Mouse (Mus musculus): ENCODE results near the gene Gm21972. TPM values are rescaled to one million over a fixed set of nuclear protein-coding genes. Genes with fewer than 3 reads are reported as not detected.

Gm21972 gene
- 1 to 10 TPM in 1 of 2 experiments, under 1 TPM in 1; 0.42 to 1.1 TPM for total RNA-seq (2021)
- long read RNA-seq, experiment 1 = 0 reads
- long read RNA-seq, experiment 2 = 0 reads

DNA sequence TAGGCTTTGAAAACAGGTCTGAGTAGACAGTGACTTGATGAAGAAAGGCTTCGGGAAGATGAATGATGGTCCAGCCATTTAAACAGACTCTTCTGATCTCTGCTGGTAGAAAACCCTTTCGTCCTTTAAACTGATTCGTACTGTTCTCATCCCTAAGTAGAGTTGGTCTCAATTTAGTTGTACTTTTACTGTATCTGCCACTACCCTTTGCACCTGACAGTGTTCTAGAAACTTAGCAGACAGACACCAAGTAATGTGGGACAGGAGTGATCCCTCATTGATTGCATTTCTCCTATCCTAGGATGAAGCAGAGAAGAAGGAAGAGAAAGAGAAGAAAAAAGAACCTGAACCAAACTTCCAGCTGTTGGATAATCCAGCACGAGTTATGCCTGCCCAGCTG is at the start of gene Gm21972:
Gm21972 (plus strand) TSS at position 301 of the 400 bp plus-strand sequence.
- DNase-seq = no peak

DNA sequence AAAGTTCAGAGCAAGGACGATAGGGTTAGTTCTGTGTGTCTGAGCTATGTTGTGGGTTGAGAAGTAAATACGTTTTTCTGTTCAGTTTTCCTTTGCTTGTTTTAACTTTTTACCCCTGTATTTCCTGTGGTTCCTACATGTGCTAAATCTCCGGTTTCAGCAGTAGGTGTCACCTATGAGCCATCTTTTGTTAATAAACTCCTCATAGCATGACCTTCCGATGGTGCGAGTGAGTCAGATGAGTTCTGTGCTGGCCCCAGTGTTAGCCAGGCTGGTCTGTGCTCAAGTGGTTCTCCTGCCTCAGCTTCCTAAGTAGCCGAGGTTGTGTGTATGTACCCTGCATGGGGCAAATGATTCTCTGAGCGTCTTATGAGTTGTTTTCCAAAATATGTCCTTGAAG is 39.0 kb upstream of the Gm21972 start:
- no peak for DNase-seq

DNA sequence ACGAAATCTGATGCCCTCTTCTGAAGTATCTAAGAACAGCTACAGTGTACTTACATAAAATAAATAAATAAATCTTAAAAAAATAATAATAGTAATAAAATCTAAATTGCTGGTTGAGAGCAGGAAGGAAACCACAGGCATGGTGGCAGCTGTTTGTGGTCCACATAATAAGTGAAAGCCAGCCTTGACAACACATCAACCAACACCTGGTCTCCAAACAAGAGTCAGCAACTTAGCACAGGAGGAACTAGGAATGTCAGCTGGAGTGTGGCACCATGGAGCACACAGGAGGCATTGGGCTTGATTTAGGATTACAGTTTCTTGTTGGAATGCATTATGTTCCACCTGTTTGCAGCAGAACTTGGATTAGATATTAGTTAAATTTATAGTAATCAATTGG is 28.4 kb upstream of the Gm21972 start:
- DNase-seq = no peak

DNA sequence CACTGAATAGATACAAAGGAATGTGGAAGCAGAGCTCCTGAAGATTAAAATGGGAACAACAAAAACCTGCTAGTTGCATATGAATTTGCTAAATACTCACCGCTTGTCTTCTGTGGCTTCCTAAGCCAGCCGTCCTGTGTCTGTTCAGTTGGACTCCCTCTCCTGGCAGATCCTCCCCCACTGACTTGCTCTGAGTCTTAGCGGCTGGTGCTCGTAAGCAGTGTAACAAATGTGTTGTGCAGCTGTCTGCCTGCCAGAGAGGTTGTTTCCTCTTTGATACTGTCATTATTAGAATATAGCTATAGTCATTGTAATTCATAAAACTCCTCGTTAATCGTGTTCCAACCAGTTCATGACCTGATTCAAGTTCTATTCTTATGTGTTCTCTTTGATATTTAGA is 21.7 kb upstream of the Gm21972 start, which contains the start of gene Htr2b:
Htr2b (minus strand) TSS at position 192 of the 400 bp plus-strand sequence.
- DNase-seq = peak; percentile 29

DNA sequence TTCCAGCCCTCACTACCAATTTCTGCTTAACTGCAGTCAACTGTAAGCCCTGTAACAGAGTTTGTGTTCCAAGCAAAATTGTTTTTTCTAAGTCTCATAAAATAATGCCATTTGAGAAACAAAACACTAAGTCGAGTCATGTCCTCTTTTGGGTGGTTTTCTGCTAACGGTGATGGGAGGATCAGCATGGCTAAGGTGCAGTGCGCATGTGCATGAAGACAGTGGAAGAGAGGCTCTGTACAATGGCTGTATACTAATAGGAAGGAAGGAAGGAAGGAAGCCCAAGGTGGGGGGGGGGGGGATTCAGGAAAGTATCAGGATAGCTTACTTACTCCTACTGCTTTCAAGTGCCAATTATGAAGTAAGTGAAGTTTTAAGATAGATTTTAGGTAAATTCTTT is 19.3 kb upstream of the Gm21972 start:
- DNase-seq = no peak

DNA sequence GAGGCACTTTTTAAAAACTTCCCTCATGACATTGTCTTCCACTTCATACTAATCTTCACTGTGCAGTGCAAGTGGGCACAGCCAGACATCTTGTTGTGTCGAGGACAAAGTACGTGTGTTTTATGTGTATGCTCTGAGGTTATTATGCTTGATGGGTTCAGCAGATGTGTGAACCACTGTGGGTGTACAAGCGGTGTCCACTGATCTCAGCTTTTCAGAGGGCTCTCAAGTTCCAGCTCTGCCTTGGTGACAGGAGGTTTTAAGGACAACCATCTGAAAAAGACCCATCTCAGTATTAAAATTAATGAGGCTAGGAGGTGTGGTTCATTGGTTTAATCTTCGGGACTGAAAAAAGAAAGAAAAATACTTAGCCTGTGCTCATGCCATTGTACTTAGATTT is 13.9 kb upstream of the Gm21972 start:
- no peak for DNase-seq

DNA sequence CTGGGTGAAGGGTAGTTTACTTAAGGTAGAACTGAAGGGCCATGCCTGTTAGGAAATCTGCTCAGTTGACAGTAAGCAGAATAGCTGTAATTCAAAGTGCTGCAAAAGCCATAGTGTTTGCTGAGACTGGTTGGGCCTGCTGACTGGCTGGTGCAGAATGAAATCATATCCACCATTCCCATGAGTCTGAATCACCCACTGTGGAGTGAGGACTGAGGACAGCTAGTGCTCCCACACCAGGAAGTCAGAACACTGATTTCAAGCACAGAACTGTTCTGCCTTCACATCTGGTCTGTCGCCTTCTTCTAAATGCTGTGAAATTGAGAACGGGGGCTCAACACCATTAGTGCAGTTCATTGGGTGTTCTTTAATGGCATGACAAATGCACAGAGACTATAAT is 7.4 kb upstream of the Gm21972 start:
- DNase-seq = no peak

DNA sequence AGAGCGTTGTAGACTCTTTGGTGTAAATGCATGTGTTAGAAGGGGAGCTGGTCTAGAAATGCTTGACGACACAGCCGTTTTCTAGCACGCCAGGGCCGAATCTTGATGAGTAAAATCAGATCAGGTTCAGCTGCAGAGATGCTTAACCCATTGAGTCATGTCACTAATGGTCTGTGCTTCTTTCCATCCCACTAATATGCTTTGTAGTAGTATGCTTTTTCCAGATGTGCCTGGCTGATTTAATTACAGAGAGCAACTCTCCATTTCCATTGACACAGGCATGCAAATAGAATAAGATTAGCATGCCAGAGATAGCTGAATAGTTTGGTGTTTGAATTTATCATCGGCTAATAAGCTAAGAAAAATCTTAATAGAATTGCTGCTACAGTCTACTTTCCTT is 1.9 kb downstream of the Gm21972 start:
- DNase-seq = no peak

DNA sequence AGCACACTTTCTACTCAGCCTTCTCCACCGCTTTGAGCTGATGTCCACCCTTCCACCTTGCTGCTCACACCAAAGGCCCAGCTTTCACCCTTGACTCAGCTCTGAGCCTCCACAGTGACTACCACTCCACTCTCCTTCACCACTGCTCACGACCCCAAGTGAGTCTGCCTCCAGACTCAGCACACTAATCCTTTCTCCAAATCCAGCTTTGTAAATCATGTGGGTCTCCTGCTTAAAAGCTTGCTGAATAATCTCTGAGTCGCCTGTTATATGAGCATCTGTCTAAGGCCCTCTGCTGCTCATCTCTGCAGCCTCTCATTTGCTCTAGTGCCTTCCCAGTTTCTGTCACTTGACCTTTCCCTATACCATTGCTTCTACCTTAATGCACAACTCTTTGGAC is 7.6 kb downstream of the Gm21972 start:
- DNase-seq = no peak

DNA sequence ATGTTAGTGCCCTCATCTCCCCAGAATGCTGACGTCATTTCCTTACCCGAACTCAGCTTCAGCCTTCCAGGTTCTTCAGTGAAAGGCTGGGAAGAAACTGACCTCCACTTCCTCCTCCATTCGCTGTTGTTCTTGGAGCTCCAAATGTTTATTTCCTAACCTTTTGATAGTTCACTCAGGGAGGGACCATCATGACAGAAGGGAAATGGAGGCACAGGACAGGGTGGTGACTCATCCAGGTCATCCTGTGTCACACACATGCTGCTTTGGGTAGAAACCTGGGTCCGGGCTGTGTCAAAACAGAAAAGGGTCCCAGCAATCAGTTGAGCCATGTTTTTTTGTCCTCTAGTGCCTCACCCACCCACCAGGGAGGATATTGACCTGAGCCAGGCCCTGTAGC is 9.7 kb downstream of the Gm21972 start:
- DNase-seq = no peak

DNA sequence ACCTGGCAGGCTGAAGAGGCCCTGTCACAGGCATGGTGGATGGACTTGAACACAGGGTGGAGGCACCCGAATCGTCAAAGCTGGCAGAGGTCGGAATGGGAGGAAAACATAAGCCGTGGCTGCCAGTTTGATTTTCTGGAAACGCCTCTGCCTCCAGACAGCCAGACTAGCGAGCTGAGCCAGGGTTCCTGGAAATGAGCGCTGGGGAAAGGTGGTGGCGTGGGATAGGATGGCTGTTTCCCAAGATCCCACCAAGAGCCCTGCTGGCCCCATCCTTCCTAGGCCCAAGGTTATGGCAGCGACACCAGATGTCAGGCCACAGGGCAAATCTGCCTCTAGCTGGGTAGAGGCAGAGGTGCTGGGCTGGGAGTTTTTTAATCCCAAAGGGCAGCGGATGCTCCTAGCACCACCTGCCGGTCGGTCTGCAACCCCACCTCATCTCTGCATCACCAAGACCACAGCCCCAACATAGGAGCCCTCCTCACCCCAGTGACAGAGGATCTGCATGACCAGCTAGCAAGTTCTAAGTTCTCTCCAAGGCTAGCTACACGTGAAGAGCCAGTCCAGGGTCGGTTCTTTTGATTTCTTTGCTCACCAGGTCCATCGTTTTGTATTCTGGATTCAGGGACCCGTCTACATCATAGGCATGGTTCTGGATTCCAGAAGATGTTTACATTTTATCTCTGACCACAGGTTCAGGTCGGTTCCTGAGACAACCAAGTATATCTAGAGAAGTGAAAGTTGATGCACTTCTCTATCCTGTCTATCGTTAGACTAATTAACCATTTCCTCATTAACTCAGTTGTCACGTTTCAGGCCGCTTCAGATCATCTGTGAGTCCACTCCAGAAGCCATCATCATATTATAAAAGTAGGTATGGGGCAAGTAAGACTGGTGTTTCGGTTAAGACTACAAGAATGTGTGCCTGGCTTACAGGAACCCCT is 10.8 kb downstream of the Gm21972 start:
- no peak for DNase-seq

DNA sequence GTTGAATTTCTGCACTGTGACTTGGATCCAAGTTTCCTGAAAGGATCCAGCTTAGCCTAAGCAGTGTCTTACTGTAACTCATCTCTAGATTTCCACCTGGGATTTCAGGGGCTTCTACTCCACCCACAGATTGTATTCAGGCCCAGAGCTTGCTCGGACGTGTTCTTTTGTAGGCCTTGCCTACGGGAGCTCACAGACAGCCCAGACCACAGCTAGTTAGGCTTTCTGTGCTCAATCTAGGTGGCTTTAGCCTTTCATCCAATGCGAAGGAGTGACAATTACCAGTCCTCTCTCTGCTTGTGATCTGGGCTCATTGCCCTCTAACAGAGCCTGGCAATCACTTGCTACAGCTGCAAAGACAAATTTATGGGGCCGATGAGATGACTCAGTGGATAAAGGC is 12.9 kb downstream of the Gm21972 start:
- no peak for DNase-seq

DNA sequence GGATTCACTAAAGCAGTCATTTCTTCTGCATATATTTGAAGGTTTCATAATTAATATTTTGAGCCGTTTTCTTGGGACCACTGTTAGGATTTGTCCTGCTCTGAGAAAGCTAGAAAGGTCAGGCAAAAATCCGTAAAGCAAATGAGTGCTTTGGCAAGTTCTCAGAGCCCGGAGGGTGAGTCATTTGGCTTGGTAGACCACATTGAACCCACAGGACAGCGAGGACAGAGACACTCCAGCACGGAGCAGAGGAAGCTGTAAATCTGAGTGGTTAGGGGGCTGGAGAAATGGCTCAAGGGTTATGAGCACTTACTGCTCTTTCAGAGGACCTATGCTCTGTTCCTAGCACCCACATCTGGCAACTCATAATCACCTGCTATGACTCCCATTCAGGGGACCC is 14.1 kb downstream of the Gm21972 start:
- DNase-seq = no peak

DNA sequence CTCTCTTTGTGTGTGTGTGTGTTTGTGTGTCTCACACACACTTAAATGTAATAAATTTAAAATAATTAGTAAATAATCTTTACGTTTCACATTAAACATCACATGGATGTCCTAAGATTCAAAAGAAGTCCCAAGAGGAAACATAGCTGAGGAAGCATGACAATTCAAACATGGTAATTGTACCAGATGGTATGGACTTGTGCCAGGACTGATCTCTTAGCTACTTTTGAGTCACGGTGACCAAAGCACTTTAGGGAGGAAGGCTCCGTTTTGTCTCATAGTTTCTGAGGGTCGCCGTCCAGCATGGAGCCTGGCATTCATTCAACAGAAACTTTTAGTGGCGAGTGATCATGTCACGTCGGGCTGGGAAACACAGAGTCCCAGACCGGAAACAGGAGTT is 14.7 kb downstream of the Gm21972 start:
- no peak for DNase-seq

DNA sequence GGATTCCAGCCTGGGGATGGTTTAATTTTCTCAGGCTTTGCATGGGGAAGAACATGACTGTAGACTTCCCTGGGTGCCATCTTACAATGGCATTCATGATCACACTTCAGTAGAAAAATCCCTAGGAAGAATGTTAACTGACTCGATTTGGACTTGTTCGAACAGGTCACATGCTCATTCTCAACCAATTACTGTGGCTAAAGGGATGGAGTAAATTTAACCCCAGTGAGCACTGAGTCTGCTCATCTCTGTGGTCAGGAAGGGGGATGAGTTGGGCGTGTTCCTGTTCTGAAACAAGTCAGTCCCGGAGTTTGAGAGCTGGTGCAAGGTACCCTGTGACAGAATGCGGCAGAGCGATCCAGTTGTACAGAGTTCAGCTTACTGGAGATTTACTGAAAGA is 17.5 kb downstream of the Gm21972 start:
- no peak for DNase-seq

DNA sequence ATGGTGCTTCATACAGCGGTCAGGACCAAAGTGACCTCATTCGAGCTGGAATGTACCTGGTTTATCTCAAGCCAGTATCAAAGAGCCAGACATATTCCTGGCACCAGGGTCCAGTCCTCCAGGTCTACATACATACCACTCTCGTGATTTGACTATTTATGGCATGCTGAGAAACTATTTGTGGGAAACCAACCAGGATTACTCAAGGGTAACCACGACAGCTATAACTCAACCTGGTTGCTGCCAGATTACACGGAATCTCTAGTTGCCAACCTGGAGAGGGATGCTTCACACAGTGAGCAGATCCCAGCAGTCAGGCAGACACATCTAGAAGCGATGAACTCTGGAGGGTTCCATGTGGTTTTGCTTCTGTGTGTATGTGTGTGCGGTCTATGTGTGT is 17.9 kb downstream of the Gm21972 start:
- DNase-seq = no peak

DNA sequence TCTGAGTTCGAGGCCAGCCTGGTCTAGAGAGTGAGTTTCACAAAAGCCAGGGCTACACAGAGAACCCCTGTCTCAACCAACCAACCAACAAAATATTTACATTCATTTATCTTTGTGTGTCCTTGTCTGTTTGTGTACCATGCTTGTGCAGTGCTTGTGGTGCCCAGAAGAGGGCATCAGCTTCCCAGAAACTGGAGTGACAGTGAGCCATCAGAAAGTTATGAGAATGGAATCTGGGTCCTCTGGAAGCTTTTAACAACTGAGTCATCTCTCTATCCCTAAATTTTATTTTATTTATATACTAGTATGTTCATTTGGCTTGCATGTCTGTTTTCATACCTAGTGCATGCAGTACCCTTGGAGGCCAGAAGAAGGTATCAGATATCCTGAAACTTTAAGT is 19.2 kb downstream of the Gm21972 start:
- DNase-seq = no peak

DNA sequence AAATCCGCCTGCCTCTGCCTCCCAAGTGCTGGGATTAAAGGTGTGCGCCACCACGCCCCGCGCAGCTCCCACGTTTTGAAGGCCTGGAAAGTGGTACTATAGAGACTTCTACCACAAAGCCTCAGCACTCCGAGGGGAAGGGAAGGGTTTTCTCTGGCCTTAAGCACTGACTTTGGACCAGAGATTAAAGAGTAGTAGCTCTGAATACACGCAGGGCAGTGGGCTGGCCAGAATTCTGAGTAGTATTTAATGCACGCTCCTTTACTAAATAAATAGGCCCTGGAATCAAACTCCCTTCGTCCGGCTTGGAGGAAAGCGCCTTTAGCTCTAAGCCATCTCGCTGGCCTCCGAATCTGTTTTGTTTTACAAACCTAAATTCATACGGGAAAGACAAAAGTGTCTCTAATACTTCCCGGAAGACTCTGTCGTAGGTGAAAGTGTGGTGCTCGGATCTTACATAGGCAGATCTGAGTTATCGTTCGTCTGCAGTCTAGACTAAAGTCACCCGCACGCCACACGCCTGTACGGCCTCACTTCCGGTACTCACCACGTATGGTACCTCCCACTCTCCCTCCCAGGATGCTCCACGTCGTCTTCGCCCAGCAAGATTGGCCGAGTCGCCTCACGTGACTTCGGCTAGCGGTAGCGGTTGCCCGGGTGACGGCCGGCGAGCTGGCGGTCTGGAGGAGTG is 20.8 kb downstream of the Gm21972 start, which contains the start of gene Armc9:
Armc9 (plus strand) TSS at position 648 of the 691 bp plus-strand sequence.
- DNase-seq = peak; percentile 91

DNA sequence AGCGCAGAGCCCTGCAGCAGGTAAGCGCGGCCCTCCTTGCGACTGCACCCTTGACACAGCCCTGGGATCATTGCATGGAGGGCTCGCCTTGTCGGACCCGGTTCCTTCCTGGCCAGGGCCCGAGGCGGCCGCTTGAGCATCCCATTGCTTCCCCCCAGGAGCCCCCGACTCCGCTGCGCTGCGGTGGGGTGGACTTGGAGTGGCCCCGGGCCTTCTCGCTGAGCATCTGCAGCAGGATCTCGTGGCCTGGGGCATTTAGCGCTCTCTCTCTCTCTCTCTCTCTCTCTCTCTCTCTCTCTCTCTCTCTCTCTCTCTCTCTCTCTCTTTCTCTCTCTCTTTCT is 21.4 kb downstream of the Gm21972 start:
- DNase-seq = no peak

DNA sequence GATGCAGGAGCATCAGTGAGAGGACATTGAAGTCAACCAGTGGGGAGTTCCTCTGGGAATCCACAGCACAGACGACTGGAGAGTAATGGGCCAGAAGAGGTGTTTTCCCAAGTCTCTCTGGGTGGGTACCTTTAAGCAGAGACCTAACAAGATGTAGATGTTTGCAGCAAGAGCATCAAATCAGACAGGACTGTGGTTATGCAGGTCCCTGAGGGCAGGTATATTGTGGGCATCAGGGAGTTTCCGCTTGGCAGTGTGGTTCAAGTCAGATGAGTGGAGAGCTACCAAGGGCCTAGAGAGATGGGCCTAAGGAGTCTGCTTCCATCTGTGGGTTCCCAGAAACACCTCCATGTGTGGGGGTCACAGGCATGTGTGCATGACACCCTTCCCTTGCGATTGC is 22.6 kb downstream of the Gm21972 start:
- no peak for DNase-seq

DNA sequence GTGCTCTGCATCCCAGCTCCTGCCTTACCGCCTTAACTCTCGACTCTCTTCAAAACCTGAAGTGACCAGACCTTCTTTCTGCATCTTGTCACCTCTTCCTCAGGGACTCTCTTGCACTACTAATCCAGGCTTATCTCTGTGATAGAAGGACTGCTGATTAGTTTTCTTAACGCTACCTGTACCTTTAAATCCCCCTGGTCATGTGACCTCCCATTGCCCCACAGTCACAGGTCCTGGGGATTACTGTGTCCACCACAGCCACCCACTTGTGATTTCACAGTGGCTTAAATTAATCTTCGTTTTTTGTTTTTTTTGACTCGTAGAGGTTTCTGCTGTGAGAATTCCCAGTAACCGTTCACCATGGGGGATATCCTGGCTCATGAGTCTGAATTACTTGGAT is 23.2 kb downstream of the Gm21972 start:
- DNase-seq = no peak

DNA sequence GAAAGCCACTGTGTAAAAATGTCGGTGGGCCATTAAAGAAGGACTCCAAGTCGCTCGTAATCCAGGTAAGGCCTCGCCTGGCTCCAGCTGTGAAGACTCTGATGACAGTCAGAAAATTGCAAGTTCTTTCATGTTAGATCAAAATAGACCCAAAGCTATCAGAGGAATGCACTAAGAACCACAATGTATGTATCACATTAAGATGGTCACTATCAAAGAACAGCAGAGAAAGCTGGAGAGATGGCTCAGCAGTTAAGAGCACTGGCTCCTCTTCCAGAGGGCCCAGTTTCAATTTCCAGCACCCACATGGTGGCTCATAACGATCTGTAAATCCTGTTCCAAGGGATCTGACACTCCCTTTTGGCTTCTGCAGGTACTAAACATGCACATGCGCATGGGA is 26.6 kb downstream of the Gm21972 start:
- DNase-seq = no peak

DNA sequence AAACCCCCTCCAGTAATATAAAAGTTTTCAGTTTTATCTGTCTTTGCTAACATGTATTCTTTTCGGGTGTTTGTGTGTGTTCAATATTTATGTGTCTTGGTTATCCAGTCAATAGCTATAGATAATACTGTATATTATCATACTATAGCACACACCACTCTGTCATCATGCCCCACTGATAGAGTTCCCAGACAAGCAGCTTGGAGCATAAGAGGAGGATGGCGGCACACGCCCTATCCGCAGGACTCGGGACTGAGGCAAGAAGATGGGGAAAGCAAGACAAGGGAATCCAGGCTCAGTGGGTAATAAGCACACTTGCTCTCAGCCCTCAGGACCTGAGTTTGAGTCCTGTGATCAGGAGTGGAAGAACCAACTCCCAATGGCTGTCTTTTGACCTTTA is 27.0 kb downstream of the Gm21972 start:
- DNase-seq = no peak

DNA sequence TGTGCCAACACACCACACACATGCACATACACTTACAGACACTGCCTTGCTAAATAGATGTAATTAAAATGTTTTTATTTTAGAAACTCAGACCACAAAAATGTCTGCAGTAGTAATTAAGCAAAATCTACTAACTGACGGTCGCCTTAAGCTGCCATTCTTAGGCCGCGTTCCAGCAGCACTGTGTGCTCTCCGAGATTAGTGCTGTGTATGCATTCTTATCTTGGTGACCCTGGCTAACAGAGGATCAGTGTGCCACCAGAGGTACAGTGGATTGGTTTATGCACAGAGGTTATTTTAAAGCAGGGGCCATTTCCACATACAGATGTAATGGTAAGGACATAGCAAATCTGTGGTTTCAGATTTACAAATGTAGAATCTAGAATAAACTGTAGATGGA is 27.6 kb downstream of the Gm21972 start:
- no peak for DNase-seq

Measured in gastrocnemius, postnatal 10 days (tissue).